Mouse (Mus musculus): ENCODE results near the gene Carmil3. TPM values are rescaled to one million over a fixed set of nuclear protein-coding genes. Genes with fewer than 3 reads are reported as not detected.

Carmil3 gene
- polyA plus RNA-seq, 1 experiment from 2014 or later: 2.6 TPM

DNA sequence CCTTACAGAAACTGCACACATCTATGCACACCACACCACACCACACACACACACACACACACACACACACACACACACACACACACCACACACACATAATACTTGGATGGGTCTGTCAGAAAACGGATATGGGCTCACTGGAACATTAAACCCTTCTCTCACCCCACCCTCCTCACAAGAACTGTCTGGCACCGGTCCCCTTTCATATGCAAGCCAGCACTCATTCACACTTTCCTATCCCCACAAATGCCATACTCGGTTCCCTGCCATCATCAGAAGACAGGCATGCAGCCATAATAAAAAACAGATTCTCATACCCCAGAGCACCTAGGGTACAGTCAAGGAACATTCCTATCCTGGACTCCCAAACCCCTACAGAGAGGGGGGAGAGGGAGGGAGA lies 1.7 kb downstream of the Carmil3 start:
- 38% methylated on average over 3 of the region's 3 CpGs for WGBS
- no peak overlapping the region for H3K9ac ChIP-seq
- H3K27me3 ChIP-seq (replicated peaks): 0 out of 2 replicates have a peak, but pooled peaks cover 7% of the 10 kb centered on the region
- no peak overlapping the region for H3K4me3 ChIP-seq
- peak overlapping the region; percentile 99; the same call in 1 of the 2 replicates for H3K4me2 ChIP-seq
- H3K9me3 ChIP-seq (replicated peaks): no peaks in the 10 kb centered on the region
- ATAC-seq (ENCODE audit: insufficient number of reproducible peaks, low FRiP score): no peak
- H3K4me1 ChIP-seq (replicated peaks): peaks cover 28% of the 10 kb centered on the region
- no peak overlapping the region for H3K27ac ChIP-seq (ENCODE audit: poor library complexity, severe bottlenecking)
- H3K36me3 ChIP-seq: peaks cover 8% of the 10 kb centered on the region

GRCm38 (mm10) chr14:55495509-55496240 lies 5.2 kb downstream of the Carmil3 start:
- no peak overlapping the region for H3K9ac ChIP-seq
- H3K27ac ChIP-seq (ENCODE audit: poor library complexity, severe bottlenecking): no peak overlapping the region
- peaks cover 24% of the 10 kb centered on the region for H3K4me1 ChIP-seq (replicated peaks)
- WGBS: 69% methylated on average over 20 of the region's 20 CpGs
- H3K9me3 ChIP-seq (replicated peaks): no peaks in the 10 kb centered on the region
- peaks cover 13% of the 10 kb centered on the region for H3K27me3 ChIP-seq (replicated peaks)
- H3K4me3 ChIP-seq: no peak overlapping the region
- no peak overlapping the region for H3K4me2 ChIP-seq
- ATAC-seq (ENCODE audit: insufficient number of reproducible peaks, low FRiP score): no peak
- no peaks in the 10 kb centered on the region for H3K36me3 ChIP-seq

GRCm38 (mm10) chr14:55496761-55497448 lies 6.5 kb downstream of the Carmil3 start:
- Histone ChIP-seq H3K9me3 (replicated peaks) (no peaks in the 10 kb centered on the region), H3K36me3 (no peaks in the 10 kb centered on the region), H3K4me1 (replicated peaks) (peaks cover 17% of the 10 kb centered on the region), H3K27ac (ENCODE audit: poor library complexity, severe bottlenecking) (no peak overlapping the region), H3K9ac (peak overlapping the region; percentile 9), H3K27me3 (replicated peaks) (peaks cover 23% of the 10 kb centered on the region), H3K4me3 (no peak overlapping the region), H3K4me2 (peak overlapping the region; percentile 33)
- 0 out of 2 replicates have a peak, but pooled peaks have one; percentile 18 for ATAC-seq (ENCODE audit: insufficient number of reproducible peaks, low FRiP score)
- 57% methylated on average over 16 of the region's 16 CpGs for WGBS

GRCm38 (mm10) chr14:55497449-55497821 lies 7.0 kb downstream of the Carmil3 start:
- Histone ChIP-seq H3K9ac (peak overlapping the region; percentile 55; the same call in 1 of the 2 replicates), H3K27me3 (replicated peaks) (peaks cover 23% of the 10 kb centered on the region), H3K9me3 (replicated peaks) (no peaks in the 10 kb centered on the region), H3K36me3 (no peaks in the 10 kb centered on the region), H3K4me3 (no peak overlapping the region), H3K27ac (ENCODE audit: poor library complexity, severe bottlenecking) (no peak overlapping the region), H3K4me2 (no peak overlapping the region), H3K4me1 (replicated peaks) (peaks cover 16% of the 10 kb centered on the region)
- WGBS: 29% methylated on average over 6 of the region's 6 CpGs
- ATAC-seq (ENCODE audit: insufficient number of reproducible peaks, low FRiP score): 0 out of 2 replicates have a peak, but pooled peaks have one; percentile 34

GRCm38 (mm10) chr14:55505612-55506011 lies 15.2 kb downstream of the Carmil3 start:
- ATAC-seq (ENCODE audit: insufficient number of reproducible peaks, low FRiP score): no peak
- no peak overlapping the region for H3K4me2 ChIP-seq
- H3K36me3 ChIP-seq: no peaks in the 10 kb centered on the region
- no peak overlapping the region for H3K9ac ChIP-seq
- peaks cover 6% of the 10 kb centered on the region for H3K4me1 ChIP-seq (replicated peaks)
- H3K9me3 ChIP-seq (replicated peaks): no peaks in the 10 kb centered on the region
- whole genome bisulfite sequencing: 80% methylated on average over 9 of the region's 9 CpGs
- no peak overlapping the region for H3K27ac ChIP-seq (ENCODE audit: poor library complexity, severe bottlenecking)
- no peak overlapping the region for H3K4me3 ChIP-seq
- peaks cover 47% of the 10 kb centered on the region for H3K27me3 ChIP-seq (replicated peaks)

GRCm38 (mm10) chr14:55507801-55508200 lies 17.4 kb downstream of the Carmil3 start:
- H3K4me1 ChIP-seq (replicated peaks): peaks cover 15% of the 10 kb centered on the region
- WGBS: 52% methylated on average over 7 of the region's 7 CpGs
- no peak overlapping the region for H3K9ac ChIP-seq
- H3K36me3 ChIP-seq: no peaks in the 10 kb centered on the region
- no peak overlapping the region for H3K27ac ChIP-seq (ENCODE audit: poor library complexity, severe bottlenecking)
- H3K27me3 ChIP-seq (replicated peaks): peaks cover 57% of the 10 kb centered on the region
- no peak for ATAC-seq (ENCODE audit: insufficient number of reproducible peaks, low FRiP score)
- H3K4me3 ChIP-seq: no peak overlapping the region
- H3K9me3 ChIP-seq (replicated peaks): no peaks in the 10 kb centered on the region
- H3K4me2 ChIP-seq: no peak overlapping the region

GRCm38 (mm10) chr14:55509540-55509939 lies 19.1 kb downstream of the Carmil3 start:
- 81% methylated on average over 10 of the region's 10 CpGs for WGBS
- no peak overlapping the region for H3K4me3 ChIP-seq
- H3K4me1 ChIP-seq (replicated peaks): peaks cover 15% of the 10 kb centered on the region
- no peak overlapping the region for H3K9ac ChIP-seq
- H3K4me2 ChIP-seq: no peak overlapping the region
- no peaks in the 10 kb centered on the region for H3K9me3 ChIP-seq (replicated peaks)
- no peak overlapping the region for H3K27ac ChIP-seq (ENCODE audit: poor library complexity, severe bottlenecking)
- H3K36me3 ChIP-seq: no peaks in the 10 kb centered on the region
- no peak for ATAC-seq (ENCODE audit: insufficient number of reproducible peaks, low FRiP score)
- peaks cover 59% of the 10 kb centered on the region for H3K27me3 ChIP-seq (replicated peaks)

DNA sequence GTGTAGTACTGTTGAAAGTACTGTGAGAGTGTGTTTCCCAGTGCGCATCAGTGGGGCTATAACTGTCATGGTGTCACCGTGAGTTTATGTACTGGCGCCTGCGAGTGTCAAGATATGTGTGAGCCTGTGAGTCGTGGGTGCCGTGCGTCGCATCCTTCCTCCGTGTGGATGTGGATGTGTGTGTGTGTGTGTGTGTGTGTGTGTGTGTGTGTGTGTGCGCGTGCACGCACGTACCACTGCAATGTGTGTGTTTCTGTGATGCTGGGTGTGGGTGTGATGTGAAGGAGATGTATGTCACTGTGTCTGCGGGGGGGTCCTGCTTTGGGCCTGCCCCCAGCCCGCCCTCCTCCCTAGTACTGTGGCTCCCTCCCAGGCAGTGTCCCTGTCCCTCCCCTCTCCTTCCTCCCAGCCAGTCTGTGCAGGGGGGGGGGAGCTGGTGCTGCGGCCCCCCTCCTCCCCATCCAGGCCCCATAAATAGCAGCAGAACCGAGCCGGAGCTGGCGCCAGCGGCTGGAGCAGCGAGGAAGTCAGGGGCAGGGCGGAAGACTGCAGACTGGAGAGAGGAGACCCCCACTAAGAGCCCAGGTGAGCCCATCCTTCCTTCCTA lies 19.8 kb downstream of the Carmil3 start, which contains the start of gene Cpne6:
Cpne6 (plus strand) TSS at position 321 of the 607 bp plus-strand sequence.
- ATAC-seq (ENCODE audit: insufficient number of reproducible peaks, low FRiP score): no peak
- peaks cover 60% of the 10 kb centered on the region for H3K27me3 ChIP-seq (replicated peaks)

GRCm38 (mm10) chr14:55511037-55511436 lies 20.6 kb downstream of the Carmil3 start:
- no peak for ATAC-seq (ENCODE audit: insufficient number of reproducible peaks, low FRiP score)
- peak overlapping the region; percentile 52 for H3K4me2 ChIP-seq
- 32% methylated on average over 7 of the region's 7 CpGs for WGBS
- no peak overlapping the region for H3K4me3 ChIP-seq
- H3K9me3 ChIP-seq (replicated peaks): no peaks in the 10 kb centered on the region
- peaks cover 15% of the 10 kb centered on the region for H3K4me1 ChIP-seq (replicated peaks)
- H3K27me3 ChIP-seq (replicated peaks): peaks cover 69% of the 10 kb centered on the region
- no peak overlapping the region for H3K27ac ChIP-seq (ENCODE audit: poor library complexity, severe bottlenecking)
- H3K36me3 ChIP-seq: no peaks in the 10 kb centered on the region
- 0 out of 2 replicates have a peak overlapping the region, but pooled peaks have one; percentile 32 for H3K9ac ChIP-seq

More for the DNA sequence above, 19.8 kb downstream of the Carmil3 start, which contains the start of gene Cpne6:
- Histone ChIP-seq H3K36me3 (no peaks in the 10 kb centered on the region), H3K4me3 (no peak within 1 kb of the TSS), H3K27ac (ENCODE audit: poor library complexity, severe bottlenecking) (no peak within 1 kb of the TSS), H3K9me3 (replicated peaks) (no peaks in the 10 kb centered on the region), H3K9ac (peak within 1 kb of the TSS; percentile 32; the same call in 1 of the 2 replicates), H3K4me2 (peak within 1 kb of the TSS; percentile 52), H3K4me1 (replicated peaks) (peaks cover 15% of the 10 kb centered on the region)
- 55% methylated on average over 21 of the region's 22 CpGs for WGBS

DNA sequence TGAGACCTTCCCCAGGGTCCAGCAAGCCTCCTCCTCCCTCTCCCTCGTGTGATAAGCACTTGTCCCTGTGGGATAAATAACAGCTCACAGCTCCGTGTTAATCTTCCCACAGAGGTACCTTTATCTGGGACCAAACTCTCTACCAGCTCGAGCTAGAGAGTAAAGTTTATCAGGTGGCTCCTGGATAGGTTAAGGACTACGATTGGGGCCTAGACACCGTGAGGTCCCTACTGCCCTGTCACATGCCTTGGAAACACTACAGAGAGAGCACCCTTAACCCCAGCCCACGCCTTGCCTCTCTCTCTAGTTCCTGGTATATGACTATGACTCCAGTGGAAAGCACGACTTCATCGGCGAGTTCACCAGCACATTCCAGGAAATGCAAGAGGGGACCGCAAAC lies 23.5 kb downstream of the Carmil3 start:
- H3K9ac ChIP-seq: no peak overlapping the region
- no peak overlapping the region for H3K4me2 ChIP-seq
- H3K27ac ChIP-seq (ENCODE audit: poor library complexity, severe bottlenecking): no peak overlapping the region
- H3K27me3 ChIP-seq (replicated peaks): peaks cover 81% of the 10 kb centered on the region
- H3K4me3 ChIP-seq: no peak overlapping the region
- H3K9me3 ChIP-seq (replicated peaks): no peaks in the 10 kb centered on the region
- WGBS: 32% methylated on average over 10 of the region's 10 CpGs
- H3K4me1 ChIP-seq (replicated peaks): peaks cover 15% of the 10 kb centered on the region
- no peak for ATAC-seq (ENCODE audit: insufficient number of reproducible peaks, low FRiP score)
- H3K36me3 ChIP-seq: no peaks in the 10 kb centered on the region

DNA sequence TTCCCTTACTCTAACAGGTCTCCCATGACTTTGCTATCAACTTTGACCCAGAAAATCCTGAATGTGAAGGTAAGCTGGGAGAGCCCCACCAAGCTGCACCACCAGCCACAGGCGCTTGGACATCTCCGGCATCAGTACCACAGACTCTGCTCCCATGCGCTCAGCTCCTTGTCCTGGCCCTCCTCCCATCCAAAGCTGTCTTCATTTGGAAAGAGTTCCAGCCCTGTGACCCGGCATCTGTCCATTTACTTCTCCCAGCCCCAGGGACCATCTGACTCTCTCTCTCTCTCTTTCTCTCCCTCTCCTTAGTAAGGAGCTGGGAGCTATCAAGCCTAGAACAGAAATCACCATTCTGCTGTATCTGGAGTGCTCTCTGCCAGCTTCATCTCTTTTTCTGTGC lies 25.4 kb downstream of the Carmil3 start:
- WGBS: 76% methylated on average over 4 of the region's 4 CpGs
- Histone ChIP-seq H3K27ac (ENCODE audit: poor library complexity, severe bottlenecking) (no peak overlapping the region), H3K4me3 (no peak overlapping the region), H3K36me3 (no peaks in the 10 kb centered on the region), H3K4me2 (no peak overlapping the region), H3K4me1 (replicated peaks) (peaks cover 14% of the 10 kb centered on the region), H3K9ac (no peak overlapping the region), H3K9me3 (replicated peaks) (no peaks in the 10 kb centered on the region), H3K27me3 (replicated peaks) (peaks cover 83% of the 10 kb centered on the region)
- no peak for ATAC-seq (ENCODE audit: insufficient number of reproducible peaks, low FRiP score)
